Mouse (Mus musculus) bone marrow macrophage, adult 2 months (primary cell): Measurements from ENCODE around the gene Gm20850. TPM values are rescaled to one million over a fixed set of nuclear protein-coding genes. Genes with fewer than 3 reads are reported as not detected.
"Not testable (repeated sequence)": the region's sequence is repeated elsewhere in the genome, so short reads cannot be mapped to it uniquely, and the experiment has no call there.

Experiments used
- H3K27ac ChIP-seq: 2 replicates; pipeline ENCODE4 v1.5.1; 2012; ENCODE audit warnings: low read depth, low read length; ENCODE audit not compliant: insufficient read depth
- H3K4me1 ChIP-seq: 2 replicates; pipeline ENCODE4 v1.6.1; 2012; ENCODE audit warnings: low read length; ENCODE audit not compliant: control insufficient read depth, insufficient read depth
- H3K4me3 ChIP-seq: 2 replicates; pipeline ENCODE4 v1.5.1; 2012; ENCODE audit warnings: mild to moderate bottlenecking, low read length, moderate library complexity; ENCODE audit not compliant: insufficient read depth
- polyA plus RNA-seq: library from polyadenylated mRNA; stranded (reverse); fragments of >200 nt; gene quantifications from 2 replicates; pipeline ENCODE4 v1.2.4, GENCODE M21; 2012; ENCODE audit not compliant: missing spikeins, insufficient read depth, insufficient read length

Gm20850 gene
- not detected in 2 replicates for polyA plus RNA-seq

- not testable (repeated sequence) for H3K4me1 ChIP-seq, H3K4me3 ChIP-seq, H3K27ac ChIP-seq
Observed at GRCm38 (mm10) chrY:75715022-75715421, at the start of gene Gm20850. Gm20850 (plus strand) TSS chrY:75715322.
